ENCODE assay signal across 8 mouse cellular contexts in genomic region chr9:85842351-85843011, GRCm38 (mm10). TPM values are rescaled to one million over a fixed set of nuclear protein-coding genes. Genes with fewer than 3 reads are reported as not detected.
DNase-seq lines count a peak whose midpoint lies in the region; ATAC-seq and TF ChIP-seq lines count a peak whose summit lies in the region.

TSS of gene Tpbg (plus strand) at chr9:85842380.

- H3K9ac ChIP-seq in kidney, embryonic 14.5 days (ENCODE audit: low read depth, low read length) = peak within 1 kb of the TSS; percentile 78

- TF ChIP-seq POLR2A in olfactory bulb, adult 2 months (IDR thresholded peaks at IDR 0.05; ENCODE audit: insufficient read depth, low read depth, low read length) = no peak

- H3K27me3 ChIP-seq in heart, embryonic 10.5 days (ENCODE audit: insufficient read depth, poor library complexity, severe bottlenecking) = peaks cover 24% of the 10 kb centered on the region
- H3K27me3 ChIP-seq in kidney, embryonic 14.5 days (ENCODE audit: control insufficient read depth, insufficient read depth, low read length) = 0 out of 2 replicates have a peak, but pooled peaks cover 9% of the 10 kb centered on the region

- under 1% methylated on average over 39 of the region's 39 CpGs for WGBS in heart, embryonic 10.5 days
- under 1% methylated on average over 39 of the region's 39 CpGs for WGBS in kidney, embryonic 14.5 days
- WGBS in olfactory bulb, adult 2 months = under 1% methylated on average over 39 of the region's 39 CpGs

- H3K9me3 ChIP-seq in heart, embryonic 10.5 days = no peaks in the 10 kb centered on the region
- H3K9me3 ChIP-seq in kidney, embryonic 14.5 days (ENCODE audit: control insufficient read depth, low read length) = no peaks in the 10 kb centered on the region

- ATAC-seq in kidney, embryonic 14.5 days (ENCODE audit: low FRiP score, low TSS enrichment) = peak; percentile 86

- no peak for TF ChIP-seq CTCF in olfactory bulb, adult 2 months (IDR thresholded peaks at IDR 0.05; ENCODE audit: insufficient read depth, low read depth, low read length)

- peak; percentile 3 for DNase-seq in thymus, postnatal 14 days
- DNase-seq in thymus, postnatal 0 days (ENCODE audit: low spot score) = no peak
- DNase-seq in embryo, embryonic 9.5 days (ENCODE audit: extremely low spot score) = peak; percentile 86
- peak; percentile 87 for DNase-seq in heart, embryonic 10.5 days (ENCODE audit: low spot score)
- peak; percentile 17 to 18 for DNase-seq in lung, adult 18-20 months
- DNase-seq in spleen, postnatal 36 days (ENCODE audit: low spot score in 2 of 2) = no peak

- H3K36me3 ChIP-seq in heart, embryonic 10.5 days = peaks cover 2% of the 10 kb centered on the region; the same call in 1 of the 2 replicates
- H3K36me3 ChIP-seq in kidney, embryonic 14.5 days (ENCODE audit: control insufficient read depth, insufficient read depth, low read length) = peaks cover 2% of the 10 kb centered on the region; the same call in 1 of the 2 replicates

- peak within 1 kb of the TSS; percentile 90 for H3K27ac ChIP-seq in heart, embryonic 10.5 days
- peak within 1 kb of the TSS; percentile 92 for H3K27ac ChIP-seq in kidney, embryonic 14.5 days (ENCODE audit: low read depth, low read length)
- no peak within 1 kb of the TSS for H3K27ac ChIP-seq in olfactory bulb, adult 2 months (ENCODE audit: insufficient read depth, low read depth, low read length)

- H3K4me1 ChIP-seq in heart, embryonic 10.5 days = peaks cover 12% of the 10 kb centered on the region
- peaks cover 6% of the 10 kb centered on the region; the same call in 1 of the 2 replicates for H3K4me1 ChIP-seq in kidney, embryonic 14.5 days (ENCODE audit: control insufficient read depth, insufficient read depth, low read length)
- H3K4me1 ChIP-seq in olfactory bulb, adult 2 months (ENCODE audit: control insufficient read depth, insufficient read depth, low read length) = peaks cover 20% of the 10 kb centered on the region

- H3K4me3 ChIP-seq in heart, embryonic 10.5 days = peak within 1 kb of the TSS; percentile 79
- H3K4me3 ChIP-seq in kidney, embryonic 14.5 days (ENCODE audit: low read length) = peak within 1 kb of the TSS; percentile 76
- H3K4me3 ChIP-seq in olfactory bulb, adult 2 months (ENCODE audit: insufficient read depth, low read depth, low read length) = peak within 1 kb of the TSS; percentile 49

- peak within 1 kb of the TSS; percentile 95 for H3K4me2 ChIP-seq in kidney, embryonic 14.5 days (replicated peaks; ENCODE audit: low read depth, low read length)

RNA-seq across cellular contexts. Expression of gene Tpbg, which starts in this region (rescaled TPM):
- polyA plus RNA-seq in thymus, postnatal 0 days (2015; fragmentation: Nextera tagmentation; extraction: Ambion mirVana) = 4.2 and 4.6 TPM in 2 replicates
- 5.4 and 9.8 TPM in 2 replicates for polyA plus RNA-seq in heart, embryonic 10.5 days (2016; fragmentation: Nextera tagmentation; extraction: Ambion mirVana)
- polyA plus RNA-seq in kidney, embryonic 14.5 days (2014; fragmentation: Nextera tagmentation; extraction: Ambion mirVana) = 39.8 and 44.3 TPM in 2 replicates
- polyA plus RNA-seq in olfactory bulb, adult 2 months (2012; ENCODE audit: insufficient read depth, insufficient read length, low replicate concordance, missing spikeins) = not detected in 2 replicates

Comparison
In these comparisons a context has a peak if more than half of its experiments do, and no peak if none do; other contexts are left out.
1. DNase-seq: peak in thymus, postnatal 14 days (single experiment), embryo, embryonic 9.5 days (single experiment), heart, embryonic 10.5 days (single experiment) and lung, adult 18-20 months (2 of 2); none in thymus, postnatal 0 days (single experiment) and spleen, postnatal 36 days (0 of 2).
2. Peak in every context shown above with its lines, with median percentiles within 50 percentile points of each other: H3K4me3 ChIP-seq.